Mouse (Mus musculus) layer of hippocampus, adult 11-12 months (tissue): ENCODE data around the gene Adar.

ENCODE experiments used
- DNase-seq: peaks from one replicate; pipeline ENCODE4 v3.0.0; 2022; ENCODE audit warnings: low spot score

Adar gene

GRCm38 (mm10) chr3:89714359-89715206, at the start of gene Adar:
Adar (plus strand) TSS chr3:89715022.
- peak; percentile 92 for DNase-seq

- DNase-seq: no peak
These were observed 47.7 kb upstream of the Adar start for GRCm38 (mm10) chr3:89667131-89667530.

GRCm38 (mm10) chr3:89671334-89671733, 43.5 kb upstream of the Adar start:
- no peak for DNase-seq

GRCm38 (mm10) chr3:89672573-89673317, 42.1 kb upstream of the Adar start:
- no peak for DNase-seq

- no peak for DNase-seq
These were observed 37.2 kb upstream of the Adar start for GRCm38 (mm10) chr3:89677617-89678016.

- no peak for DNase-seq
These were observed 28.8 kb upstream of the Adar start for GRCm38 (mm10) chr3:89686031-89686430.

GRCm38 (mm10) chr3:89688694-89689581, 25.9 kb upstream of the Adar start:
- DNase-seq: peak; percentile 93

- DNase-seq: no peak
These were observed 23.0 kb upstream of the Adar start for GRCm38 (mm10) chr3:89691776-89692175.

GRCm38 (mm10) chr3:89696152-89696821, 18.5 kb upstream of the Adar start:
- DNase-seq: peak; percentile 41

- no peak for DNase-seq
These were observed 15.9 kb upstream of the Adar start for GRCm38 (mm10) chr3:89698958-89699357.

- DNase-seq: no peak
These were observed 14.4 kb upstream of the Adar start for GRCm38 (mm10) chr3:89700461-89700860.

GRCm38 (mm10) chr3:89703596-89703995, 11.2 kb upstream of the Adar start:
- no peak for DNase-seq

GRCm38 (mm10) chr3:89704064-89704463, 10.8 kb upstream of the Adar start:
- DNase-seq: peak; percentile 21

GRCm38 (mm10) chr3:89715207-89715966, 565 bp downstream of the Adar start:
- peak; percentile 40 for DNase-seq

GRCm38 (mm10) chr3:89715967-89716256, 1.1 kb downstream of the Adar start:
- DNase-seq: no peak

- DNase-seq: no peak
These were observed 7.2 kb downstream of the Adar start for GRCm38 (mm10) chr3:89722032-89722431.

GRCm38 (mm10) chr3:89723400-89724084, 8.7 kb downstream of the Adar start:
- DNase-seq: no peak

- peak; percentile 41 for DNase-seq
These were observed 12.2 kb downstream of the Adar start for GRCm38 (mm10) chr3:89727028-89727427.

GRCm38 (mm10) chr3:89728848-89729247, 14.0 kb downstream of the Adar start:
- DNase-seq: no peak
